Comparison of ENCODE assay signal across 9 mouse cellular contexts in the genomic region with DNA sequence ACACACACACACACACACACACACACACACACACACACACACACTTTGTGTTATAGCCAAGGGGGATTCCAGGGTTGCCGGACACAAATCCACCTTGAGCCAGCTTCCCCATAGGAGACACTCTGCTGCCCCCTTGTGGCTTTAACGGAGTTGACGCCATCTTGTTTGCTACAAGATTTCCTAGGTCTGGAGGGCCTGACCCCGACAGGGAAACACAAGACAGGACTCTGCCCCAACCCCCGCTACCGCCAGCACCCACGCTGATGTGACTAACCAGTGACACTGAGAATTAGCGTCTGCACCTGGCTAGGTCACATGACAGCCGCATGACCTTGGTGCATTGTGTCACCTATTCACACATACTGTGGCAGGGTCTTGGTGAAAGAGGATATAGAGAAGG. TPM values are rescaled to one million over a fixed set of nuclear protein-coding genes. Genes with fewer than 3 reads are reported as not detected.
DNase-seq lines count a peak whose midpoint lies in the region; ATAC-seq and TF ChIP-seq lines count a peak whose summit lies in the region.
"Had no signal": no experiment of that assay in that cellular context is flagged by ENCODE, and none has a peak within 500 bp of the region (broad histone marks: within the 10 kb centered on the region; RNA-seq: fewer than 3 reads in every experiment).

No protein-coding gene starts in this region.

- TF ChIP-seq CTCF in testis, adult 2 months (IDR thresholded peaks at IDR 0.05; ENCODE audit: control insufficient read depth, insufficient read depth, insufficient replicate concordance, low read depth, low read length), result peak; percentile 71; the same call in 1 of the 2 replicates

- ATAC-seq in frontal cortex, adult (ENCODE audit: low TSS enrichment), result no peak
- peak; percentile 48; the same call in 1 of the 2 replicates for ATAC-seq in midbrain, embryonic 12.5 days (ENCODE audit: low FRiP score, low read depth)

- DNase-seq in frontal cortex, postnatal 25 days (ENCODE audit: low spot score in 2 of 2), result peak; percentile 44 to 54
- peak; percentile 90 for DNase-seq in 3T3-L1 (ENCODE audit: low read depth, low spot score)
- peak; percentile 56 for DNase-seq in adrenal gland, adult 2 months
- peak; percentile 94 for DNase-seq in embryo, embryonic 11 days
- DNase-seq in kidney, postnatal 25 days, result peak; percentile 56 to 73

- no peaks in the 10 kb centered on the region for H3K36me3 ChIP-seq in midbrain, embryonic 12.5 days
- no peaks in the 10 kb centered on the region for H3K36me3 ChIP-seq in testis, adult 2 months (ENCODE audit: control insufficient read depth, insufficient read depth, low read length)
- H3K36me3 ChIP-seq: liver, embryonic 15.5 days had no signal

- 7% methylated on average over 9 of the region's 9 CpGs for WGBS in midbrain, embryonic 12.5 days

- H3K4me2 ChIP-seq in midbrain, embryonic 12.5 days (replicated peaks), result no peak overlapping the region
- H3K4me2 ChIP-seq: liver, embryonic 15.5 days had no signal

- no peaks in the 10 kb centered on the region for H3K4me1 ChIP-seq in midbrain, embryonic 12.5 days
- H3K4me1 ChIP-seq in testis, adult 2 months (ENCODE audit: control insufficient read depth, insufficient read depth, low read length), result peaks cover 13% of the 10 kb centered on the region
- H3K4me1 ChIP-seq: liver, embryonic 15.5 days had no signal

- H3K4me3 ChIP-seq in midbrain, embryonic 12.5 days, result no peak overlapping the region
- H3K4me3 ChIP-seq in testis, adult 2 months (ENCODE audit: control insufficient read depth, low read depth, low read length), result no peak overlapping the region
- H3K4me3 ChIP-seq: liver, embryonic 15.5 days had no signal

- no peak for TF ChIP-seq POLR2A in testis, adult 2 months (IDR thresholded peaks at IDR 0.05; ENCODE audit: control insufficient read depth, low read depth, low read length)

- no peak overlapping the region for H3K27ac ChIP-seq in midbrain, embryonic 12.5 days (replicated peaks)
- H3K27ac ChIP-seq in testis, adult 2 months (ENCODE audit: control insufficient read depth, insufficient read depth, low read depth, low read length), result no peak overlapping the region
- H3K27ac ChIP-seq: liver, embryonic 15.5 days had no signal

- no peaks in the 10 kb centered on the region for H3K9me3 ChIP-seq in midbrain, embryonic 12.5 days
- H3K9me3 ChIP-seq: liver, embryonic 15.5 days had no signal

- no peak overlapping the region for H3K9ac ChIP-seq in midbrain, embryonic 12.5 days (replicated peaks)
- H3K9ac ChIP-seq: liver, embryonic 15.5 days had no signal

- H3K27me3 ChIP-seq in midbrain, embryonic 12.5 days, result peaks cover 92% of the 10 kb centered on the region
- no peaks in the 10 kb centered on the region for H3K27me3 ChIP-seq in testis, adult 2 months (ENCODE audit: control insufficient read depth, insufficient read depth, low read length)

RNA-seq across cellular contexts. Expression of gene Sdsl, which starts 15.0 kb away (rescaled TPM):
- total RNA-seq in adrenal gland, adult 2 months (2021), result 10 to 100 TPM; 46.3 to 71.9 TPM
- polyA plus RNA-seq in adrenal gland, adult 2 months (2012; rRNA removed), result 114 and 115 TPM in 2 replicates
- 6.4 and 7.5 TPM in 2 replicates for polyA plus RNA-seq in midbrain, embryonic 12.5 days (2016; fragmentation: Nextera tagmentation; extraction: Ambion mirVana)
- 4.9 and 6.1 TPM in 2 replicates for polyA plus RNA-seq in testis, adult 2 months (2012; rRNA removed)

RNA-seq across cellular contexts. Expression of gene Sds, which starts 18.7 kb away (rescaled TPM):
- total RNA-seq in adrenal gland, adult 2 months (2021), result under 1 TPM in 1 of 2 experiments, not detected in 1; 0.55 TPM
- 1.2 TPM in 1 of 2 replicates, not detected in the other for polyA plus RNA-seq in adrenal gland, adult 2 months (2012; rRNA removed)
- polyA plus RNA-seq in midbrain, embryonic 12.5 days (2016; fragmentation: Nextera tagmentation; extraction: Ambion mirVana), result not detected in 2 replicates
- 0.75 and 1.1 TPM in 2 replicates for polyA plus RNA-seq in testis, adult 2 months (2012; rRNA removed)

RNA-seq across cellular contexts. Expression of gene Lhx5, which starts 26.1 kb away (rescaled TPM):
- total RNA-seq in adrenal gland, adult 2 months (2021), result not detected
- not detected in 2 replicates for polyA plus RNA-seq in adrenal gland, adult 2 months (2012; rRNA removed)
- 45.2 and 51.9 TPM in 2 replicates for polyA plus RNA-seq in midbrain, embryonic 12.5 days (2016; fragmentation: Nextera tagmentation; extraction: Ambion mirVana)
- 0.10 and 0.14 TPM in 2 replicates for polyA plus RNA-seq in testis, adult 2 months (2012; rRNA removed)
- polyA plus RNA-seq: liver, embryonic 15.5 days had no signal

RNA-seq across cellular contexts. Expression of gene Plbd2, which starts 45.8 kb away (rescaled TPM):
- total RNA-seq in adrenal gland, adult 2 months (2021), result 10 to 100 TPM; 85.2 to 91.3 TPM
- 70.2 and 92.9 TPM in 2 replicates for polyA plus RNA-seq in adrenal gland, adult 2 months (2012; rRNA removed)
- polyA plus RNA-seq in midbrain, embryonic 12.5 days (2016; fragmentation: Nextera tagmentation; extraction: Ambion mirVana), result 31.5 and 36.2 TPM in 2 replicates
- 80.7 and 86.2 TPM in 2 replicates for polyA plus RNA-seq in testis, adult 2 months (2012; rRNA removed)

RNA-seq across cellular contexts. Expression of gene Slc8b1, which starts 53.3 kb away (rescaled TPM):
- total RNA-seq in adrenal gland, adult 2 months (2021), result 10 to 100 TPM; 25.5 to 46.3 TPM
- polyA plus RNA-seq in adrenal gland, adult 2 months (2012; rRNA removed), result 40.1 and 49.3 TPM in 2 replicates
- polyA plus RNA-seq in midbrain, embryonic 12.5 days (2016; fragmentation: Nextera tagmentation; extraction: Ambion mirVana), result 3.1 TPM in 2 replicates
- 3.2 and 3.4 TPM in 2 replicates for polyA plus RNA-seq in testis, adult 2 months (2012; rRNA removed)

Comparison
In these comparisons a context has a peak if more than half of its experiments do, and no peak if none do; other contexts are left out.
1. RNA of gene Sdsl, which starts 15.0 kb away (polyA plus RNA-seq): 114 to 115 TPM in adrenal gland, adult 2 months; 6.4 to 7.5 TPM in midbrain, embryonic 12.5 days and 4.9 to 6.1 TPM in testis, adult 2 months; every median in the first group is over 10 times any median in the second.
2. RNA of gene Lhx5, which starts 26.1 kb away (polyA plus RNA-seq): 45.2 to 51.9 TPM in midbrain, embryonic 12.5 days; 0.10 to 0.14 TPM in testis, adult 2 months and not detected in adrenal gland, adult 2 months; every median in the first group is over 10 times any median in the second.
3. Peak in every context shown above with its lines, with median percentiles within 50 percentile points of each other: DNase-seq.